Mouse (Mus musculus) layer of hippocampus, adult 2 months (tissue): ENCODE data around the gene Slc47a2. TPM values are rescaled to one million over a fixed set of nuclear protein-coding genes. Genes with fewer than 3 reads are reported as not detected.

Experiments
- DNase-seq, 2 experiments: peaks; one replicate each; pipeline ENCODE4 v3.0.0; 2022; ENCODE audit warnings: low spot score in 2 of 2
- H3K27ac ChIP-seq: fragments of 200-600 bp; 2 replicates; pipeline ENCODE4 v1.8.1; 2022
- H3K4me3 ChIP-seq: fragments of 200-600 bp; 2 replicates; pipeline ENCODE4 v1.8.1; 2022; ENCODE audit warnings: mild to moderate bottlenecking
- CTCF ChIP-seq: fragments of 200-600 bp; conservative IDR thresholded peaks from 2 replicates; pipeline ENCODE4 v1.8.1; 2022; ENCODE audit warnings: antibody characterized with exemption, mild to moderate bottlenecking, moderate library complexity
- long read RNA-seq, 2 experiments: library from polyadenylated mRNA; stranded (forward); transcript quantifications; one replicate each; pipeline ENCODE4 v2.0.0; 2021; ENCODE audit warnings: borderline mapping rate in 2 of 2
- total RNA-seq, 2 experiments: library from RNA; stranded (reverse); gene quantifications; 2 replicates each; pipeline ENCODE4 v1.2.3; 2021

Slc47a2 gene
- total RNA-seq: not detected
- long read RNA-seq, experiment 1, partial matches to known transcripts: 0 of 1 reads
- long read RNA-seq, experiment 1, other reads (novel, unspliced or antisense): 1 of 1 reads
- long read RNA-seq, experiment 2, partial matches to known transcripts: 0 of 1 reads
- long read RNA-seq, experiment 2, other reads (novel, unspliced or antisense): 1 of 1 reads

GRCm38 (mm10) chr11:61342505-61343420 is at the start of gene Slc47a2:
Slc47a2 (minus strand) TSS chr11:61342860.
- TF ChIP-seq CTCF: peak; percentile 69
- no peak for DNase-seq
- H3K4me3 ChIP-seq: peak within 1 kb of the TSS; percentile 12; the same call in 1 of the 2 replicates

GRCm38 (mm10) chr11:61388936-61389335 is 46.3 kb upstream of the Slc47a2 start:
- no peak overlapping the region for H3K4me3 ChIP-seq
- TF ChIP-seq CTCF: no peak
- H3K27ac ChIP-seq: no peak overlapping the region
- DNase-seq: no peak

More at GRCm38 (mm10) chr11:61342505-61343420, at the start of gene Slc47a2:
- H3K27ac ChIP-seq: no peak within 1 kb of the TSS

GRCm38 (mm10) chr11:61388012-61388411 is 45.4 kb upstream of the Slc47a2 start:
- no peak overlapping the region for H3K27ac ChIP-seq
- peak in 1 of 2 experiments; percentile 48 for DNase-seq
- peak; percentile 68 for TF ChIP-seq CTCF
- no peak overlapping the region for H3K4me3 ChIP-seq

GRCm38 (mm10) chr11:61387233-61387632 is 44.6 kb upstream of the Slc47a2 start:
- no peak for TF ChIP-seq CTCF
- no peak overlapping the region for H3K27ac ChIP-seq
- DNase-seq: no peak
- H3K4me3 ChIP-seq: no peak overlapping the region

GRCm38 (mm10) chr11:61385725-61386124 is 43.1 kb upstream of the Slc47a2 start:
- Histone ChIP-seq H3K4me3 (no peak overlapping the region), H3K27ac (no peak overlapping the region)
- DNase-seq: no peak
- TF ChIP-seq CTCF: no peak

GRCm38 (mm10) chr11:61381272-61381671 is 38.6 kb upstream of the Slc47a2 start:
- no peak overlapping the region for H3K27ac ChIP-seq
- TF ChIP-seq CTCF: no peak
- no peak overlapping the region for H3K4me3 ChIP-seq
- no peak for DNase-seq

- no peak for DNase-seq
- TF ChIP-seq CTCF: no peak
- no peak overlapping the region for H3K27ac ChIP-seq
- H3K4me3 ChIP-seq: no peak overlapping the region
These were observed 36.0 kb upstream of the Slc47a2 start for GRCm38 (mm10) chr11:61378651-61379050.

- TF ChIP-seq CTCF: no peak
- DNase-seq: no peak
- Histone ChIP-seq H3K27ac (no peak within 1 kb of the TSS), H3K4me3 (peak within 1 kb of the TSS; percentile 19; the same call in 1 of the 2 replicates)
These were observed 35.4 kb upstream of the Slc47a2 start, which contains the start of gene Slc47a1 for GRCm38 (mm10) chr11:61377881-61378613. Slc47a1 (minus strand) TSS chr11:61378345.

GRCm38 (mm10) chr11:61368668-61369067 is 26.0 kb upstream of the Slc47a2 start:
- Histone ChIP-seq H3K4me3 (no peak overlapping the region), H3K27ac (no peak overlapping the region)
- no peak for DNase-seq
- no peak for TF ChIP-seq CTCF

GRCm38 (mm10) chr11:61366517-61367273 is 24.0 kb upstream of the Slc47a2 start:
- TF ChIP-seq CTCF: no peak
- Histone ChIP-seq H3K27ac (no peak overlapping the region), H3K4me3 (no peak overlapping the region)
- DNase-seq: no peak

- Histone ChIP-seq H3K27ac (no peak overlapping the region), H3K4me3 (no peak overlapping the region)
- DNase-seq: no peak
- TF ChIP-seq CTCF: no peak
These were observed 23.3 kb upstream of the Slc47a2 start for GRCm38 (mm10) chr11:61365938-61366337.

- H3K4me3 ChIP-seq: no peak overlapping the region
- TF ChIP-seq CTCF: no peak
- no peak overlapping the region for H3K27ac ChIP-seq
- DNase-seq: no peak
These were observed 21.4 kb upstream of the Slc47a2 start for GRCm38 (mm10) chr11:61364096-61364495.
